Mouse (Mus musculus): ENCODE measurements around the gene Galnt2. TPM values are rescaled to one million over a fixed set of nuclear protein-coding genes. Genes with fewer than 3 reads are reported as not detected.

Galnt2 gene
- polyA plus RNA-seq, 1 experiment from 2014 or later = 63.7 TPM

DNA sequence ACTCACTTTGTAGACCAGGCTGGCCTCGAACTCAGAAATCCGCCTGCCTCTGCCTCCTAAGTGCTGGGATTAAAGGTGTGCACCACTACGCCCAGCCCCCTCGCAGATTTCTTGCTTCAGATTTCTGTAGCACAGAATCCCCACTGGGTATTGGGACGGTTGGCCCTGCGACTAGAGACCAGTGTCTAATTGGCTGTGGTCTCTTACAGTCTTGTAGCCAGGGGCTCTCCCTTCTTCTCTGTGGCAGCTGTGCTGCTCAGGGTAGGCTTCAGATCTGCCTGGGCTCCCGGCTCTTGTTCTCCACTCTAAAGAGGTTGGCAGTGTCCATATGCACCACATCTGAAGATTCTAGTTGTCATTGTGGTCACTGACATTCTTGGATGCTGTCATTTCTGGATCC lies 28.7 kb downstream of the Galnt2 start:
- Histone ChIP-seq H3K4me3 (no peak overlapping the region), H3K4me2 (no peak overlapping the region), H3K9me3 (no peaks in the 10 kb centered on the region), H3K27me3 (no peaks in the 10 kb centered on the region), H3K36me3 (no peaks in the 10 kb centered on the region), H3K27ac (replicated peaks) (no peak overlapping the region), H3K9ac (no peak overlapping the region), H3K4me1 (replicated peaks) (peaks cover 63% of the 10 kb centered on the region)
- 65% methylated on average over 7 of the region's 7 CpGs for WGBS
- no peak for ATAC-seq (ENCODE audit: low FRiP score, low read depth)

DNA sequence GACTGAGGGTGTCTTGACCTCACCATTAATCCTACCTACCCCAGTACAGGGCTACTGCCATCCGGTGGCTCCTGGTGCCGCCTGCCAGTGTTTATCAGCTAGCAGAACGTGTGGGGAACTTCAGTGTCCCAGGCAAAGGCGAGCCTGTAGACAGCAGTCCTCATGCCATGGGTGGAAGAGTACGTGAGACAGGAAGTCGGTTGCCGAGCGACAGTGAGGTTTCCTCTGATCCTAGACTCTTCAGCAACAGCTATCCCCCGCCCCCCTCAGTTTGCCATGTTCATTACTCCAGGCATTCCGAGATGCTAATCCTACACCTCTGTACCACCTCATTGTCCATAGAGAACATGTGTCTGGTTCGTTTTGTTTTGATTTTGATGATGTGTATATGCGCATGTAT lies 29.2 kb downstream of the Galnt2 start:
- Histone ChIP-seq H3K9me3 (no peaks in the 10 kb centered on the region), H3K9ac (no peak overlapping the region), H3K36me3 (no peaks in the 10 kb centered on the region), H3K4me3 (no peak overlapping the region), H3K27me3 (no peaks in the 10 kb centered on the region), H3K4me2 (no peak overlapping the region), H3K27ac (replicated peaks) (no peak overlapping the region), H3K4me1 (replicated peaks) (peaks cover 68% of the 10 kb centered on the region)
- no peak for ATAC-seq (ENCODE audit: low FRiP score, low read depth)
- WGBS = 70% methylated on average over 12 of the region's 12 CpGs

DNA sequence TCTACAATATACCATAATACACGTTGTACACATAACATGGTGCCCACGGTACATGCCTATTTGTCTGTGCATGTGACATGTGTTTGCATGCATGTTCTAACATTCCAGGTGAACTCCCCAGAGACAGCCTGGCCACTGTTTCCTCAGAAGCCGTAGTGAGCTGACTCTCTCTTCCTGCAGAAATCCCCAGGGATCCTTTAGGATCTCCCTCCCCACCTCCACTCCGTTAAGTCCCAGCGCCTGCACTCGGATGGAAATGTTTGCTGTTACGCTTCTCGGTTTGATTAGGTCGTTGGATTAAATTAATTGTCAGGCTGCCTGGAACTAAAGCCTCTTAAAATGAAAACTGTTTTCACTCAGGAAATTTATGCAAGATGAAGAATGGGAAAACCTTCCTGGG lies 31.9 kb downstream of the Galnt2 start:
- Histone ChIP-seq H3K27ac (replicated peaks) (peak overlapping the region; percentile 28), H3K4me2 (no peak overlapping the region), H3K9ac (no peak overlapping the region), H3K27me3 (no peaks in the 10 kb centered on the region), H3K4me1 (replicated peaks) (peaks cover 47% of the 10 kb centered on the region), H3K4me3 (no peak overlapping the region), H3K36me3 (no peaks in the 10 kb centered on the region), H3K9me3 (no peaks in the 10 kb centered on the region)
- ATAC-seq (ENCODE audit: low FRiP score, low read depth) = no peak
- WGBS = 31% methylated on average over 9 of the region's 9 CpGs

DNA sequence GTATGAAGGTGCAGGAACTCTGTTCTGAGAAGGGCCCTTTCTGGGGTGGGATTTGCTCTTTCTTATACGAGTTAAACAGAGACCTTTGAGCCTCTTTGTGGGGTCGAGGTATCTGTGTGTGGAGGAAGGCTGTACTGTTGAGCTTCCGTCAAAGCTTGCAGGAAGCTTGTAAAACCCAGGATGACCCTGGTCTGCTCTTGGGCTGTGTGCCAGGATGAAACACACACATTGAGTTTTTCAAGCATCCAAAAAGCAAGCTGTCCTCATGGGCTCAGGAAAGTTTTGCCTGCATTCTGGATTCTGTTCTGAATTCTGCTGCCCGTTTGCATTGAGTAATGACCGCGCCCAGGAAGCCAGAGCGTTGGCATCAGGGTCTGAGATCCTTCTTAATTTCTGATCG lies 32.8 kb downstream of the Galnt2 start:
- no peaks in the 10 kb centered on the region for H3K27me3 ChIP-seq
- no peak for ATAC-seq (ENCODE audit: low FRiP score, low read depth)

DNA sequence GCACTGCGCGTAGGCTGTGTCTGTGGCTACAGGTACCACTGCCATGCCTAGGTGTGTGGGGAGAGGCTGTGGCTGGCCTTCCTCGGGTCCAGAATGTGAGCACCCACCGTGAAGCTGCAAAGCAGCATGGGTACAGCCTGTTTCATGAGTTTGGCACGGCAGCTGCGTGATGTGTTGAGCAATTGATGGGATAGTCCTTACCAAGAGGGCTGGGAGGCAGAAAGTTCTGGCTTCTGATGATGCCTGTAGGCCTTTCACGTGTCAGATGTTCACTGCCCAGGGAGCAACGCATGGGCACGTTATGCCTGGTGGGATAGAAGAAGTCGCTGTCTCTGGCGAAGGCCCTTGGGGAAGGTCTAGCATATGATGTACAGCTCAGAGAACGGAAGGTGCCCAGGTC lies 33.5 kb downstream of the Galnt2 start:
- 0 out of 2 replicates have a peak overlapping the region, but pooled peaks have one; percentile 4 for H3K27ac ChIP-seq (replicated peaks)
- H3K9ac ChIP-seq = no peak overlapping the region
- H3K4me1 ChIP-seq (replicated peaks) = peaks cover 52% of the 10 kb centered on the region
- H3K9me3 ChIP-seq = no peaks in the 10 kb centered on the region
- ATAC-seq (ENCODE audit: low FRiP score, low read depth) = no peak
- H3K27me3 ChIP-seq = no peaks in the 10 kb centered on the region
- no peaks in the 10 kb centered on the region for H3K36me3 ChIP-seq
- H3K4me3 ChIP-seq = no peak overlapping the region
- no peak overlapping the region for H3K4me2 ChIP-seq
- WGBS = 75% methylated on average over 12 of the region's 12 CpGs

More for the DNA sequence above, 32.8 kb downstream of the Galnt2 start:
- 79% methylated on average over 8 of the region's 8 CpGs for WGBS
- Histone ChIP-seq H3K9ac (no peak overlapping the region), H3K9me3 (no peaks in the 10 kb centered on the region), H3K4me1 (replicated peaks) (peaks cover 46% of the 10 kb centered on the region), H3K4me3 (no peak overlapping the region), H3K36me3 (no peaks in the 10 kb centered on the region), H3K27ac (replicated peaks) (peak overlapping the region; percentile 28; the same call in 1 of the 2 replicates), H3K4me2 (no peak overlapping the region)

DNA sequence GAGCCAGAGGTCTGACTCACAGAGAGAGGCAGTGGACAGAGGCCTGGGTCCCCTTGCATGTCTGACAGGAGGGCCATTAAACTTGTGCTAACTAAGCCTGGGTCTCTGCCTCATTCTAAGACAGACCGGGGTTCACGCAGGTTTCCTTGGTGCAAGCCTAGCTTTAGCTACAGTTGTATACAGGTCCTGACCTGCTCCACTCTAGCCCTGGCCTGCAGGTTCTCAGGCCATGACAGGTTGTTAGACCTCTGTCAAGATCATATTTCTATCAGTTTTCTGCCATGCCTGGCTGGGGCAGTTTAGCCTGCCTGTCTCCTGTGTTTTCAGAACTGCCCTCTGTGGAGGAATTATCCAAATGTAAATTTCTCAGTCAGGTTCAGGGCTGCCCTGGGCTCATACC lies 33.9 kb downstream of the Galnt2 start:
- no peaks in the 10 kb centered on the region for H3K9me3 ChIP-seq
- H3K27ac ChIP-seq (replicated peaks) = 0 out of 2 replicates have a peak overlapping the region, but pooled peaks have one; percentile 4
- H3K27me3 ChIP-seq = no peaks in the 10 kb centered on the region
- peaks cover 54% of the 10 kb centered on the region for H3K4me1 ChIP-seq (replicated peaks)
- no peak overlapping the region for H3K4me3 ChIP-seq
- no peaks in the 10 kb centered on the region for H3K36me3 ChIP-seq
- 97% methylated on average over 2 of the region's 2 CpGs for WGBS
- no peak overlapping the region for H3K9ac ChIP-seq
- ATAC-seq (ENCODE audit: low FRiP score, low read depth) = no peak
- no peak overlapping the region for H3K4me2 ChIP-seq

DNA sequence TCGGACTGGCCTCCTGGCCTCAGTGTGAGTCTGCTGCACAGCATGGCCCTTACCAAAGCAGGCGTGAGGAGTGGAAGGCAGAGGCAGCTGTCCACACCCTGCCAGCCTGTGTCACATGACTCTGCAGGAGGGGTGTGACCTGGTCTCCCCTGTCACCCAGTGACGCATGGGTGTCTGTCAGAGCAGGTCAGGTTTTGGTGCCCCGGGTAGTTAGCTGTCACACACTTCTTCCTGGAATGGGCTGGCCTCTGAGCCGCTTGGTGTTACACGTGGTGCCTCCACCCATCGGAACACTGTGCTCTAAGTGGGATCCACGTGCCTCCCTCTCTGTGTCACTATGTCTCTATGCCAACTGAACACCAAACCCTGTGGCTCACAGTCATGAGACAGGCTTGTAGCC lies 34.6 kb downstream of the Galnt2 start:
- ATAC-seq (ENCODE audit: low FRiP score, low read depth) = no peak
- H3K4me3 ChIP-seq = no peak overlapping the region

DNA sequence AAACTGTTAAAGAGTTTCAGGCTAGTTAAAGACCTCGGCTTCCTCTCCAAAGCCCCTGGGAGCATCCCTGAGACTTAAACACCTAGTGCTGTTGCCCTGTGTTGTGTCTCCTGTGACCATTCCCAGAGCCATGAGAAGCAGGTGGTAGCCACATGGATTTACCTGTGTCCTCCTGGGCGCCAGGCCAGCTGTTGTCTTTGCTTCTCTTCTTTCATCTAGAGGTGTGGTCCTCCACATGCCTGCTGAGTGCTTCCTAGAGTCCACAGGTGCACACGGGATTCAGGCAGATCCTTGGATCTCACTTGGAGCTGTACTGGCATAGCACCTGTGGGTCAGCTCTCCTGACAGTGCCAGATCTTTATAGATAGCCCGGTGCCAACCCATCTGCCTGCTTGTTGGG lies 36.0 kb downstream of the Galnt2 start:
- H3K9ac ChIP-seq = no peak overlapping the region
- no peaks in the 10 kb centered on the region for H3K9me3 ChIP-seq
- 89% methylated on average over 4 of the region's 4 CpGs for WGBS
- no peak for ATAC-seq (ENCODE audit: low FRiP score, low read depth)
- H3K4me3 ChIP-seq = no peak overlapping the region
- no peak overlapping the region for H3K4me2 ChIP-seq
- H3K27me3 ChIP-seq = no peaks in the 10 kb centered on the region
- no peaks in the 10 kb centered on the region for H3K36me3 ChIP-seq
- H3K27ac ChIP-seq (replicated peaks) = no peak overlapping the region
- H3K4me1 ChIP-seq (replicated peaks) = peaks cover 55% of the 10 kb centered on the region

More for the DNA sequence above, 34.6 kb downstream of the Galnt2 start:
- Histone ChIP-seq H3K36me3 (no peaks in the 10 kb centered on the region), H3K9ac (no peak overlapping the region), H3K4me2 (no peak overlapping the region), H3K27ac (replicated peaks) (no peak overlapping the region), H3K27me3 (no peaks in the 10 kb centered on the region), H3K9me3 (no peaks in the 10 kb centered on the region), H3K4me1 (replicated peaks) (peaks cover 56% of the 10 kb centered on the region)
- 83% methylated on average over 8 of the region's 8 CpGs for WGBS

DNA sequence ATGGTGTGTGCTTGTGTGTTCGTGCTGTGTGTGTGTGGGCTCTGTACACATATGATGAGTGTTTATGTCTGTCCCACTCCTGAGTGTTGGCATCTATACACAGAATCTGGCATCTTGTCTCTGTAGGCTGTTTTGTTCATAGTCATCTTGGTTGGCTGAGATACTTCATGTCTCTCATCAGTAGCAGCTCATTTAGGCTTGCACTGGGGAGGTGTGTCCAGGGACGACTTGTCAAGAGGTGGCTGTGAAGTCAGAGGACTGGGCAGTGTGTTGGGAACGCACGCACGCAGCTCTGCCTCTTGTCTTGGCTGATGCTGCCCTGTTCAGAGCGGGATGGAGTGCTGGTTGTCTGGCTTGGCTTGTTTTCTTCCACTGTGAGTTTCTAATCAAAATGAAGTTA lies 39.3 kb downstream of the Galnt2 start:
- no peak for ATAC-seq (ENCODE audit: low FRiP score, low read depth)
- H3K4me1 ChIP-seq (replicated peaks) = peaks cover 41% of the 10 kb centered on the region

DNA sequence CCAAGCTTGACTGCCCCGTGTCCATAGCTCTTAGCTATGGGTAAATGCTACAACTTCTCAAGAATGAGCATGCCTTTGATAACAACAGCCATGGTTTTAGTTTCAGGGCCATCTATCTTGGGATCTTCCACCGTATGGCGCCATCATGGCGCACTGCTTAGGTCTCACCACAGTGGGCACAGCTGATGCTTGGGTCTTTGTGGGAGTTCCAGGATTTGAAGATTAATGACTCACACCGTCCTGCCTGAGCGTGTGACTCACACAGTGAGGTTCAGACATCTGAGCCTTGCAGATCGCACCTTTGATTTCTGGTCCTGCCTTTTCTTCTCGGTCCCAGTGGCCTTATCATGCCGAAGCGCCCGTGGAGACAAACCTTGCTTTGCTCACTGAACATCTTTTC lies 39.7 kb downstream of the Galnt2 start:
- Histone ChIP-seq H3K27ac (replicated peaks) (no peak overlapping the region), H3K27me3 (no peaks in the 10 kb centered on the region), H3K4me3 (no peak overlapping the region), H3K4me1 (replicated peaks) (peaks cover 42% of the 10 kb centered on the region), H3K4me2 (no peak overlapping the region), H3K36me3 (no peaks in the 10 kb centered on the region), H3K9me3 (no peaks in the 10 kb centered on the region), H3K9ac (no peak overlapping the region)
- WGBS = 70% methylated on average over 11 of the region's 11 CpGs
- no peak for ATAC-seq (ENCODE audit: low FRiP score, low read depth)

More for the DNA sequence above, 39.3 kb downstream of the Galnt2 start:
- Histone ChIP-seq H3K4me3 (no peak overlapping the region), H3K36me3 (no peaks in the 10 kb centered on the region), H3K27me3 (no peaks in the 10 kb centered on the region), H3K9me3 (no peaks in the 10 kb centered on the region), H3K9ac (no peak overlapping the region), H3K27ac (replicated peaks) (peak overlapping the region; percentile 49; the same call in 1 of the 2 replicates), H3K4me2 (no peak overlapping the region)
- 85% methylated on average over 6 of the region's 6 CpGs for WGBS

DNA sequence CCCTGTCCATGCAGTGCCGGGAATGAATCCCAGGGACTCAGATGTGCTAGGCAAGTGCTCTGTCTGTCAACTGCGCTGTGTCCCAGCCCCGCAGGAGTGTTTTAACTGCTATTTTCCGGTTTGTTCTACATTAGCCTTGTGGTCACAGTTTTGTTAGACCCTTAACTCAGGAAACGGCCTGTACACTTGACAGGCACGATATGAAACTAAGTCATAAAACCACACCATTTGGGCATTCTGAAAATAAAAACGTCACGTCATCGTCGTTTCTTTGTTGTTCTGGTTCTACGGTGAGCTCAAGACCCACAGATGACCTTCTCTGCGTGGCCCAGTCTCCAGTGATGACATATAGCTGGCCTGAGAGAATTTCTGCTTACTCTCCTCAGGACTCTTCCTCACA lies 40.3 kb downstream of the Galnt2 start:
- Histone ChIP-seq H3K9me3 (no peaks in the 10 kb centered on the region), H3K4me1 (replicated peaks) (peaks cover 42% of the 10 kb centered on the region), H3K4me2 (no peak overlapping the region), H3K9ac (no peak overlapping the region), H3K27me3 (no peaks in the 10 kb centered on the region), H3K36me3 (no peaks in the 10 kb centered on the region), H3K4me3 (no peak overlapping the region), H3K27ac (replicated peaks) (no peak overlapping the region)
- 90% methylated on average over 12 of the region's 12 CpGs for whole genome bisulfite sequencing
- no peak for ATAC-seq (ENCODE audit: low FRiP score, low read depth)

DNA sequence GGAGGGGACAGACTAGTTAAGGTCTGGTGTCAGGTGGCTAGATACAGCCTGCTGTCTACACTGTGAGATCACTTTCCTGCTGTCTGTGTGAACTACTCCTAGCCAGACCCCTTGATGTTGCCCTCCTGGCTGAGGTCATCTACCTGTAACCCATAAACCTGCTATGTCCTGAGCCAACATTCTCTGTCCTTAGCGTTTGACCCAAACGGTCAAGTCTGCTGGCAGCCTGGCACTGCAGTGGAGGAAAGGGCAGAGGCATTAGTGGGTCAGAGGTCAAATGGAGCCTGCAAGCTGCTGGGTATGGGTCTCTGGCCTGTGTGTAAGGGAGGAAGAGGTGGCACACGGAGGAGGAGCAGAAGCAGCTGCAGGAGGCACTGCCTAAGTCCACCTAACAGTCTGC lies 41.6 kb downstream of the Galnt2 start:
- Histone ChIP-seq H3K27ac (replicated peaks) (no peak overlapping the region), H3K9ac (no peak overlapping the region), H3K4me3 (no peak overlapping the region), H3K36me3 (no peaks in the 10 kb centered on the region), H3K4me1 (replicated peaks) (peaks cover 44% of the 10 kb centered on the region), H3K27me3 (no peaks in the 10 kb centered on the region), H3K9me3 (no peaks in the 10 kb centered on the region), H3K4me2 (no peak overlapping the region)
- 66% methylated on average over 3 of the region's 3 CpGs for WGBS
- ATAC-seq (ENCODE audit: low FRiP score, low read depth) = no peak

DNA sequence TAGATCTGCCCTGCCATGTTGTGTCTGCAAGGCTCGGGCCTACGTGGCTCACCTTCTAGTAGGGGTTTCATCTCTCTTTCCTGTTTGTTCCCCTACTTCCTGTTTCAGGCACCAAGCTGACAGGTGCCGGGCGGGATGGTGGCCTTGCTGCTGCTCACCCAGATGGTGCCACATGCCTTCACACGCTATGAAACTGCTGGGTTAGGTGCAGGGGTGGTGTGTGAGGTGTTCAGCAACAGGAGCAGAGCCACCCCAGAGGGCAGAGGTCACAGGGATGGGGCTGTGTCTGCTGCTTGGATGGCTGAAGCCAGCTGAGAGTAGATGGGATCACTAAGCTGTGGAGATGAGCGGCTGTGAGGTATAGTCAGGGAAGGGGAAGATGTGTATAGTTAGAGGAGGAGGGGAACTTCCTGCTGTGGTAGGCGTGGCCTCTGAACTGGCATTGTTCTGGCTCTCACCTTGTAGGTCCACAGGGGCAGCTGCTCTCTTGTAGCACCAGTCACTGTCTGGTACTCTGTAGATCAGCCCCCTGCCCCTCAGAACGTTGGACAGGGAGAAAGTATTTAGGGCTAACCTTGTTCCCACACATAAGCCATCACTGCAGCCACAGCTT lies 42.5 kb downstream of the Galnt2 start:
- Histone ChIP-seq H3K4me1 (replicated peaks) (peaks cover 51% of the 10 kb centered on the region), H3K27me3 (no peaks in the 10 kb centered on the region), H3K4me3 (no peak overlapping the region), H3K36me3 (no peaks in the 10 kb centered on the region), H3K9ac (no peak overlapping the region), H3K27ac (replicated peaks) (no peak overlapping the region), H3K9me3 (no peaks in the 10 kb centered on the region), H3K4me2 (no peak overlapping the region)
- ATAC-seq (ENCODE audit: low FRiP score, low read depth) = peak; percentile 31; the same call in 1 of the 2 replicates
- WGBS = 74% methylated on average over 8 of the region's 8 CpGs
